Mouse (Mus musculus) kidney, embryonic 16.5 days (tissue): ENCODE measurements at regions not wholly inside any gene's neighbourhood (a gene's known extent, or its start where the extent isn't known, plus 50 kb on each side); places are given as distances from the start of the nearest gene placed in this dataset.

Source experiments
- ATAC-seq: fragments of 200-750 bp; cut with Nextera tagmentation; 2 replicates; pipeline ENCODE4 v1.8.0; 2017; ENCODE audit warnings: moderate TSS enrichment; ENCODE audit not compliant: low FRiP score, low TSS enrichment
- H3K27ac ChIP-seq: fragments of 300-500 bp; sonication (generic); 2 replicates; pipeline ENCODE4 v1.5.1; 2014; ENCODE audit warnings: low read length
- H3K27me3 ChIP-seq: fragments of 300-500 bp; sonication (generic); 2 replicates; pipeline ENCODE4 v1.6.1; 2014; ENCODE audit warnings: low read length, control low read depth, mixed read lengths; ENCODE audit not compliant: insufficient read depth
- H3K36me3 ChIP-seq: fragments of 300-500 bp; sonication (generic); 2 replicates; pipeline ENCODE4 v1.6.1; 2014; ENCODE audit warnings: low read length, control low read depth, mixed read lengths; ENCODE audit not compliant: insufficient read depth
- H3K4me1 ChIP-seq: fragments of 300-500 bp; sonication (generic); 2 replicates; pipeline ENCODE4 v1.6.1; 2014; ENCODE audit warnings: low read length, control low read depth, mixed read lengths; ENCODE audit not compliant: insufficient read depth
- H3K4me2 ChIP-seq: fragments of 300-500 bp; sonication (generic); replicated peaks from 2 replicates; pipeline ENCODE4 v1.6.1; 2014; ENCODE audit warnings: low read depth, low read length
- H3K4me3 ChIP-seq: fragments of 300-500 bp; sonication (generic); 2 replicates; pipeline ENCODE4 v1.5.1; 2014; ENCODE audit warnings: mild to moderate bottlenecking, low read length
- H3K9ac ChIP-seq: fragments of 300-500 bp; sonication (generic); replicated peaks from 2 replicates; pipeline ENCODE4 v1.6.1; 2014; ENCODE audit warnings: low read length
- H3K9me3 ChIP-seq: fragments of 300-500 bp; sonication (generic); 2 replicates; pipeline ENCODE4 v1.6.1; 2016; ENCODE audit warnings: low read length, control low read depth
- WGBS: fragments of 180-500 bp; shearing (Covaris S2); extraction: QIAGEN DNeasy Blood & Tissue Kit; methylation state at CpG from one replicate; pipeline ENCODE4 v1.1.7; 2014; 5-methylcytosine and 5-hydroxymethylcytosine counted together

- Histone ChIP-seq H3K4me1 (no peaks in the 10 kb centered on the region), H3K27me3 (no peaks in the 10 kb centered on the region), H3K9me3 (0 out of 2 replicates have a peak, but pooled peaks cover 5% of the 10 kb centered on the region), H3K36me3 (no peaks in the 10 kb centered on the region), H3K9ac (no peak overlapping the region), H3K4me2 (no peak overlapping the region), H3K27ac (no peak overlapping the region), H3K4me3 (no peak overlapping the region)
- 81% methylated on average over 14 of the region's 14 CpGs for WGBS
- no peak for ATAC-seq
Measured at GRCm38 (mm10) chr19:55011341-55011740, 115.7 kb downstream of the Gpam start.

GRCm38 (mm10) chr19:55008463-55009146 is 118.4 kb downstream of the Gpam start:
- no peaks in the 10 kb centered on the region for H3K36me3 ChIP-seq
- no peaks in the 10 kb centered on the region for H3K4me1 ChIP-seq
- no peak overlapping the region for H3K9ac ChIP-seq
- WGBS: 82% methylated on average over 3 of the region's 3 CpGs
- no peak overlapping the region for H3K4me2 ChIP-seq
- H3K4me3 ChIP-seq: no peak overlapping the region
- no peaks in the 10 kb centered on the region for H3K27me3 ChIP-seq
- no peak for ATAC-seq
- H3K9me3 ChIP-seq: 0 out of 2 replicates have a peak, but pooled peaks cover 7% of the 10 kb centered on the region
- H3K27ac ChIP-seq: no peak overlapping the region

- no peaks in the 10 kb centered on the region for H3K9me3 ChIP-seq
- no peak overlapping the region for H3K4me3 ChIP-seq
- no peak overlapping the region for H3K9ac ChIP-seq
- no peaks in the 10 kb centered on the region for H3K36me3 ChIP-seq
- no peaks in the 10 kb centered on the region for H3K4me1 ChIP-seq
- no peaks in the 10 kb centered on the region for H3K27me3 ChIP-seq
- 78% methylated on average over 2 of the region's 3 CpGs for WGBS
- no peak for ATAC-seq
- H3K4me2 ChIP-seq: no peak overlapping the region
- H3K27ac ChIP-seq: no peak overlapping the region
Measured at GRCm38 (mm10) chr19:54989982-54990381, 137.1 kb downstream of the Gpam start.

GRCm38 (mm10) chr19:54984541-54984940 is 142.5 kb downstream of the Gpam start:
- no peak overlapping the region for H3K4me3 ChIP-seq
- WGBS: 88% methylated on average over 2 of the region's 2 CpGs

GRCm38 (mm10) chr19:54982801-54983200 is 144.2 kb downstream of the Gpam start:
- no peak overlapping the region for H3K4me2 ChIP-seq
- ATAC-seq: no peak

More at GRCm38 (mm10) chr19:54984541-54984940, 142.5 kb downstream of the Gpam start:
- Histone ChIP-seq H3K4me2 (no peak overlapping the region), H3K36me3 (no peaks in the 10 kb centered on the region), H3K9ac (no peak overlapping the region), H3K4me1 (no peaks in the 10 kb centered on the region), H3K27me3 (no peaks in the 10 kb centered on the region), H3K27ac (no peak overlapping the region), H3K9me3 (no peaks in the 10 kb centered on the region)
- ATAC-seq: no peak

GRCm38 (mm10) chr19:54971440-54972211 is 155.4 kb downstream of the Gpam start:
- Histone ChIP-seq H3K27me3 (no peaks in the 10 kb centered on the region), H3K36me3 (no peaks in the 10 kb centered on the region), H3K4me2 (no peak overlapping the region), H3K4me3 (no peak overlapping the region), H3K9me3 (0 out of 2 replicates have a peak, but pooled peaks cover 2% of the 10 kb centered on the region), H3K4me1 (no peaks in the 10 kb centered on the region), H3K9ac (no peak overlapping the region), H3K27ac (no peak overlapping the region)
- 82% methylated on average over 6 of the region's 6 CpGs for WGBS
- ATAC-seq: no peak

More at GRCm38 (mm10) chr19:54982801-54983200, 144.2 kb downstream of the Gpam start:
- Histone ChIP-seq H3K4me1 (no peaks in the 10 kb centered on the region), H3K27me3 (no peaks in the 10 kb centered on the region), H3K4me3 (no peak overlapping the region), H3K9ac (no peak overlapping the region), H3K9me3 (no peaks in the 10 kb centered on the region), H3K36me3 (no peaks in the 10 kb centered on the region), H3K27ac (no peak overlapping the region)
- WGBS: 35% methylated on average over 4 of the region's 4 CpGs

GRCm38 (mm10) chr19:54958328-54958727 is 168.7 kb downstream of the Gpam start:
- no peak for ATAC-seq
- Histone ChIP-seq H3K4me2 (no peak overlapping the region), H3K27me3 (no peaks in the 10 kb centered on the region), H3K4me3 (no peak overlapping the region), H3K9me3 (no peaks in the 10 kb centered on the region), H3K27ac (no peak overlapping the region), H3K36me3 (no peaks in the 10 kb centered on the region), H3K4me1 (no peaks in the 10 kb centered on the region), H3K9ac (no peak overlapping the region)
- 77% methylated on average over 5 of the region's 5 CpGs for WGBS

- ATAC-seq: no peak
Measured at GRCm38 (mm10) chr19:54955096-54955495, 171.9 kb downstream of the Gpam start.

GRCm38 (mm10) chr19:54952546-54952945 is 174.5 kb downstream of the Gpam start:
- H3K27ac ChIP-seq: no peak overlapping the region
- no peaks in the 10 kb centered on the region for H3K36me3 ChIP-seq
- H3K9ac ChIP-seq: no peak overlapping the region
- no peaks in the 10 kb centered on the region for H3K4me1 ChIP-seq
- 60% methylated on average over 2 of the region's 2 CpGs for WGBS
- H3K4me2 ChIP-seq: no peak overlapping the region
- no peaks in the 10 kb centered on the region for H3K9me3 ChIP-seq
- no peak for ATAC-seq
- H3K27me3 ChIP-seq: no peaks in the 10 kb centered on the region
- H3K4me3 ChIP-seq: no peak overlapping the region

More at GRCm38 (mm10) chr19:54955096-54955495, 171.9 kb downstream of the Gpam start:
- WGBS: 48% methylated on average over 2 of the region's 2 CpGs
- H3K36me3 ChIP-seq: no peaks in the 10 kb centered on the region
- no peak overlapping the region for H3K9ac ChIP-seq
- H3K27me3 ChIP-seq: no peaks in the 10 kb centered on the region
- H3K4me2 ChIP-seq: no peak overlapping the region
- H3K9me3 ChIP-seq: no peaks in the 10 kb centered on the region
- no peak overlapping the region for H3K4me3 ChIP-seq
- H3K4me1 ChIP-seq: no peaks in the 10 kb centered on the region
- H3K27ac ChIP-seq: no peak overlapping the region
